Mouse (Mus musculus): ENCODE data around the gene Mphosph9. TPM values are rescaled to one million over a fixed set of nuclear protein-coding genes. Genes with fewer than 3 reads are reported as not detected.

Mphosph9 gene
- total and polyA plus RNA-seq, 3 experiments = 5.6 to 9.8 (median 8.0) TPM

- Histone ChIP-seq H3K27ac (ENCODE audit: insufficient read depth, low read depth) (no peak overlapping the region), H3K27me3 (replicated peaks) (no peaks in the 10 kb centered on the region), H3K9me3 (replicated peaks; ENCODE audit: low read length) (no peaks in the 10 kb centered on the region), H3K9ac (ENCODE audit: insufficient read depth, low read depth) (no peak overlapping the region), H3K36me3 (replicated peaks in 1 of 2; ENCODE audit: control insufficient read depth in 1 of 2, insufficient read depth in 1 of 2, low read length in 1 of 2) (peaks cover 0 to 37% of the 10 kb centered on the region in 2 experiments), H3K4me3 (replicated peaks in 1 of 3; ENCODE audit: low read depth in 2 of 3, low read length in 2 of 3, poor library complexity in 1 of 3) (no peak overlapping the region), H3K79me2 (replicated peaks; ENCODE audit: control insufficient read depth, extremely low read depth, insufficient read depth, poor library complexity, severe bottlenecking) (no peaks in the 10 kb centered on the region), H3K4me1 (ENCODE audit: control insufficient read depth in 1 of 2, insufficient read depth in 2 of 2) (peaks cover 2 to 11% of the 10 kb centered on the region in 2 experiments; a peak in 2 of 4 replicates), H3K4me2 (ENCODE audit: insufficient read depth, low read depth, poor library complexity, severe bottlenecking) (no peak overlapping the region)
- in situ Hi-C loops (cut with MboI; ENCODE audit: low pct_ligation_motif_present, low pct_unique_long_range_greater_than_20kb, low sequenced_read_pairs) = no loop called here
- no peak for TF ChIP-seq IRF4 (IDR thresholded peaks at IDR 0.05; ENCODE audit: low read depth, low read length)
- TF ChIP-seq ZMIZ1 (IDR thresholded peaks at IDR 0.05; ENCODE audit: low read depth, low read length) = no peak
- TF ChIP-seq USF2 (conservative IDR thresholded peaks at IDR 0.05; ENCODE audit: low read depth, low read length) = no peak
- no peak for TF ChIP-seq POLR2AphosphoS2 (IDR thresholded peaks at IDR 0.05; ENCODE audit: low read depth, low read length)
- TF ChIP-seq ELF1 (IDR thresholded peaks at IDR 0.05; ENCODE audit: low read depth, low read length) = no peak
- TF ChIP-seq E2F4 (IDR thresholded peaks at IDR 0.05; ENCODE audit: insufficient replicate concordance, low read depth, low read length) = no peak
- TF ChIP-seq KAT2A (IDR thresholded peaks at IDR 0.05; ENCODE audit: insufficient replicate concordance, low read length) = no peak
- TF ChIP-seq RCOR1 (conservative IDR thresholded peaks at IDR 0.05; ENCODE audit: low read depth, low read length) = no peak
- TF ChIP-seq MAFK (IDR thresholded peaks at IDR 0.05; ENCODE audit: insufficient replicate concordance, low read length) = no peak
- TF ChIP-seq ETS1 (conservative IDR thresholded peaks at IDR 0.05; ENCODE audit: low read depth, low read length) = no peak
- TF ChIP-seq CHD2 (IDR thresholded peaks at IDR 0.05; ENCODE audit: low read length) = no peak
- TF ChIP-seq ZKSCAN1 (IDR thresholded peaks at IDR 0.05; ENCODE audit: borderline replicate concordance, low read depth, low read length) = no peak
- no peak for TF ChIP-seq PAX5 (IDR thresholded peaks at IDR 0.05; ENCODE audit: low read length)
- dilution Hi-C loops (cut with MboI; ENCODE audit: extremely low pct_ligation_motif_present, extremely low pct_unique_long_range_greater_than_20kb, low sequenced_read_pairs) = no loop called here
- DNase-seq (ENCODE audit: extremely low read depth) = no peak
Measured at GRCm38 (mm10) chr5:124205809-124206380, 121.9 kb downstream of the Mphosph9 start.

DNA sequence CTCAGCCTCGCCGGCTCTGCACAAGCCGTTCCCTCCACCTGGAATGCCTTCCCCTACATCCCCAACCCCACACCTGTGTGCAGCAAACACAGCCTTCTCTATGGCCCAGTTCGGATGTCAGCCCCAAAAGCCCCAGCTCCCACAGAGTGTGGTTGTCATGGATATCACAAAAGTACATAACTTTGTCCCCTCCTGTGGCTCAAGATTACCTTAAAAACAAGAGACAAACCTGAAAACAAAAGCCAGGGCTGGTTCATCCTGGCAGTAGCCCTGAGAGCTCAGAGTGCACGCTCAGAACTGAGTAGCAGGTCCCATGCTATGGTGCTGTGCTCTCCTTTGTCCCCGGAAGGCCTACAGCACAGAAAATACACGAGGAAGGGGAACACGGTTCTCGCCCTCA lies 122.6 kb downstream of the Mphosph9 start:
- Histone ChIP-seq H3K9ac (ENCODE audit: insufficient read depth, low read depth) (no peak overlapping the region), H3K79me2 (replicated peaks; ENCODE audit: control insufficient read depth, extremely low read depth, insufficient read depth, poor library complexity, severe bottlenecking) (no peaks in the 10 kb centered on the region), H3K4me3 (replicated peaks in 1 of 3; ENCODE audit: low read depth in 2 of 3, low read length in 2 of 3, poor library complexity in 1 of 3) (no peak overlapping the region), H3K36me3 (replicated peaks in 1 of 2; ENCODE audit: control insufficient read depth in 1 of 2, insufficient read depth in 1 of 2, low read length in 1 of 2) (peaks cover 0 to 31% of the 10 kb centered on the region in 2 experiments), H3K9me3 (replicated peaks; ENCODE audit: low read length) (no peaks in the 10 kb centered on the region), H3K27me3 (replicated peaks) (no peaks in the 10 kb centered on the region), H3K4me2 (ENCODE audit: insufficient read depth, low read depth, poor library complexity, severe bottlenecking) (no peak overlapping the region), H3K4me1 (ENCODE audit: control insufficient read depth in 1 of 2, insufficient read depth in 2 of 2) (peaks cover 2 to 11% of the 10 kb centered on the region in 2 experiments; a peak in 2 of 4 replicates), H3K27ac (ENCODE audit: insufficient read depth, low read depth) (no peak overlapping the region)
- in situ Hi-C loops (cut with MboI; ENCODE audit: low pct_ligation_motif_present, low pct_unique_long_range_greater_than_20kb, low sequenced_read_pairs) (no loop called here), dilution Hi-C loops (cut with MboI; ENCODE audit: extremely low pct_ligation_motif_present, extremely low pct_unique_long_range_greater_than_20kb, low sequenced_read_pairs) (no loop called here)
- DNase-seq (ENCODE audit: extremely low read depth) = no peak
- TF ChIP-seq PAX5 (IDR thresholded peaks at IDR 0.05; ENCODE audit: low read length) = no peak
- no peak for TF ChIP-seq HCFC1 (IDR thresholded peaks at IDR 0.05; ENCODE audit: low read depth, low read length)
- no peak for TF ChIP-seq MXI1 (IDR thresholded peaks at IDR 0.05; ENCODE audit: low read depth, low read length)
- TF ChIP-seq E2F4 (IDR thresholded peaks at IDR 0.05; ENCODE audit: insufficient replicate concordance, low read depth, low read length) = no peak
- TF ChIP-seq TBP (conservative IDR thresholded peaks at IDR 0.05; ENCODE audit: low read depth, low read length) = no peak

Data from CH12.LX (cell line).